Mouse (Mus musculus): Measurements from ENCODE around the gene Adamts1. TPM values are rescaled to one million over a fixed set of nuclear protein-coding genes. Genes with fewer than 3 reads are reported as not detected.

Gene Adamts1
- total and polyA plus RNA-seq, 3 experiments: 18.4 to 32.8 (median 31.7) TPM

GRCm38 (mm10) chr16:85746386-85746785, 56.5 kb downstream of the Adamts1 start:
- intact Hi-C loops (cut with DNase I): no loop called here
- no peaks in the 10 kb centered on the region for H3K79me2 ChIP-seq (replicated peaks; ENCODE audit: control insufficient read depth, insufficient read depth, low read length)
- no peak overlapping the region for H3K4me3 ChIP-seq
- DNase-seq: no peak
- TF ChIP-seq CTCF (IDR thresholded peaks at IDR 0.05) (no peak), POLR2A (IDR thresholded peaks at IDR 0.05; ENCODE audit: insufficient read depth, low read depth, low read length) (no peak), EP300 (IDR thresholded peaks at IDR 0.05; ENCODE audit: insufficient read depth, low read depth, low read length) (no peak)
- H3K27ac ChIP-seq: no peak overlapping the region
- no peaks in the 10 kb centered on the region for H3K27me3 ChIP-seq (ENCODE audit: control insufficient read depth, insufficient read depth, low read length)
- H3K36me3 ChIP-seq (ENCODE audit: control insufficient read depth, insufficient read depth, low read length): no peaks in the 10 kb centered on the region
- 61% methylated on average over 3 of the region's 3 CpGs for WGBS
- no peak overlapping the region for H3K9ac ChIP-seq (ENCODE audit: low read depth, low read length)
- H3K4me1 ChIP-seq (ENCODE audit: control insufficient read depth, insufficient read depth, low read length): peaks cover 3% of the 10 kb centered on the region; the same call in 1 of the 2 replicates

Other genes starting within 250 kb of the Adamts1 start
- 10 to 100 TPM; 37.4 to 39.5 TPM for gene Cyyr1, start 249.7 kb downstream of the Adamts1 start, total RNA-seq (2021)
- 15.1 and 21.1 TPM in 2 replicates for gene Cyyr1, start 249.7 kb downstream of the Adamts1 start, polyA plus RNA-seq (2012; rRNA removed)
- gene Adamts5, start 98.7 kb upstream of the Adamts1 start, total RNA-seq (2021): 1 to 10 TPM; 7.4 to 7.5 TPM
- gene Adamts5, start 98.7 kb upstream of the Adamts1 start, polyA plus RNA-seq (2012; rRNA removed): 3.6 and 4.8 TPM in 2 replicates